Mouse (Mus musculus) retina, postnatal 1 day (tissue): ENCODE results near the gene Foxi3.
A peak's percentile ranks its signal among the peaks of the same experiment; 100 is the strongest.

ENCODE experiments used
- DNase-seq: peaks from one replicate; pipeline ENCODE4 v3.0.0-alpha.2; 2012

Gene Foxi3

DNA sequence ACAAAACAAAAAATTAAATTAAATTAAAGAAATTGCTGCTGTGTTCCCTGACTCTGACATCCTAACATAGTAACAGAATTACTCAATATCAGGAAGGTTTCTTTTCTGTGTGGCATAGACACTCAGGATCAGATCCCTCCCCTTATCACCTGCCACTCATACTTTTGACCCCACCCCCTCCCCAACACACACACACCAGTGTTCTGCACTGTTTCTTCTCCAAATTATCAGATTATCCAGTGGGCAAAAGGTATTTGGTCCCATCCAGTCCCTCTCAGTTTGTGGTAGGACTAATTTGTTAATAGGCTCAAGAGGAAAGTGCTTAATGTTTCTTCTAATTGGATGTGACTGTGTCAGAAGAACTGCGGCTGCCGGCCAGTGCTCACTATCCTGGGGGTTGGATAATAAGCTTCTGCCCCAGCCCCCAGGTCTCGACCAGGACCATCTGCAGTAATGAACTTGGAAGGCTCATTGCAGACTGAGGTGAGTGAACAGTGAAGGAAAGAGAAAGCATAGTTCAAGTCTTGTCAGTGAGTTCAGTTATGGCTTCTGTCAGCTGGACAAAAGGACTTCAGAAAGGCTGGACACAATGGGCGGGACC is 39.9 kb downstream of the Foxi3 start:
- peak; percentile 89 for DNase-seq

GRCm38 (mm10) chr6:71002656-71003055 is 46.3 kb downstream of the Foxi3 start:
- DNase-seq = no peak

- DNase-seq = no peak
Measured at GRCm38 (mm10) chr6:71004161-71004560, 47.8 kb downstream of the Foxi3 start.
